Mouse (Mus musculus) liver (tissue): ENCODE data around the gene D7Ertd443e.

Source experiments
- DNase-seq: peaks from one replicate; pipeline ENCODE4 v3.0.0-alpha.2; 2020; ENCODE audit warnings: mixed read lengths

D7Ertd443e gene

GRCm38 (mm10) chr7:134287570-134288222 is 97.8 kb downstream of the D7Ertd443e start:
- peak; percentile 15 for DNase-seq

- DNase-seq: no peak
Measured at GRCm38 (mm10) chr7:134272956-134273355, 112.5 kb downstream of the D7Ertd443e start.

GRCm38 (mm10) chr7:134272421-134272820 is 113.0 kb downstream of the D7Ertd443e start:
- DNase-seq: no peak

GRCm38 (mm10) chr7:134265783-134266182 is 119.7 kb downstream of the D7Ertd443e start:
- no peak for DNase-seq

- DNase-seq: peak; percentile 64
Measured at GRCm38 (mm10) chr7:134263146-134263906, 122.1 kb downstream of the D7Ertd443e start.

- DNase-seq: no peak
Measured at GRCm38 (mm10) chr7:134261003-134261701, 124.3 kb downstream of the D7Ertd443e start.

- DNase-seq: no peak
Measured at GRCm38 (mm10) chr7:134250273-134250870, 135.1 kb downstream of the D7Ertd443e start.

- DNase-seq: no peak
Measured at GRCm38 (mm10) chr7:134248041-134248440, 137.4 kb downstream of the D7Ertd443e start.

- no peak for DNase-seq
Measured at GRCm38 (mm10) chr7:134246624-134247023, 138.8 kb downstream of the D7Ertd443e start.

- DNase-seq: no peak
Measured at GRCm38 (mm10) chr7:134242773-134243172, 142.7 kb downstream of the D7Ertd443e start.

GRCm38 (mm10) chr7:134241212-134241611 is 144.2 kb downstream of the D7Ertd443e start:
- no peak for DNase-seq

GRCm38 (mm10) chr7:134240579-134240978 is 144.9 kb downstream of the D7Ertd443e start:
- DNase-seq: no peak

GRCm38 (mm10) chr7:134238863-134239262 is 146.6 kb downstream of the D7Ertd443e start:
- no peak for DNase-seq

- DNase-seq: no peak
Measured at GRCm38 (mm10) chr7:134237356-134237755, 148.1 kb downstream of the D7Ertd443e start.

- no peak for DNase-seq
Measured at GRCm38 (mm10) chr7:134236727-134237126, 148.7 kb downstream of the D7Ertd443e start.

- no peak for DNase-seq
Measured at GRCm38 (mm10) chr7:134235552-134235951, 149.9 kb downstream of the D7Ertd443e start.

GRCm38 (mm10) chr7:134231378-134232346 is 153.8 kb downstream of the D7Ertd443e start, which contains the start of gene Adam12:
Adam12 (minus strand) TSS chr7:134232146.
- DNase-seq: no peak

- DNase-seq: no peak
Measured at GRCm38 (mm10) chr7:134230708-134231107, 154.8 kb downstream of the D7Ertd443e start.

- no peak for DNase-seq
Measured at GRCm38 (mm10) chr7:134229899-134230298, 155.6 kb downstream of the D7Ertd443e start.

- no peak for DNase-seq
Measured at GRCm38 (mm10) chr7:134227773-134228455, 157.5 kb downstream of the D7Ertd443e start.

- no peak for DNase-seq
Measured at GRCm38 (mm10) chr7:134227101-134227500, 158.4 kb downstream of the D7Ertd443e start.
